Mouse (Mus musculus) embryonic facial prominence, embryonic 13.5 days (tissue): ENCODE data around the gene Shtn1. TPM values are rescaled to one million over a fixed set of nuclear protein-coding genes. Genes with fewer than 3 reads are reported as not detected.

Source experiments
- ATAC-seq: fragments of 200-750 bp; cut with Nextera tagmentation; 2 replicates; pipeline ENCODE4 v1.8.0; 2017; ENCODE audit warnings: low read depth; ENCODE audit not compliant: insufficient number of reproducible peaks, insufficient read depth, low FRiP score, low TSS enrichment
- H3K27ac ChIP-seq: fragments of 300-500 bp; sonication (generic); 2 replicates; pipeline ENCODE4 v1.5.1; 2015; ENCODE audit warnings: moderate library complexity, mild to moderate bottlenecking, inconsistent platforms
- H3K27me3 ChIP-seq: fragments of 300-500 bp; sonication (generic); 2 replicates; pipeline ENCODE4 v1.6.1; 2015; ENCODE audit warnings: mild to moderate bottlenecking, inconsistent platforms
- H3K36me3 ChIP-seq: fragments of 300-500 bp; sonication (generic); 2 replicates; pipeline ENCODE4 v1.6.1; 2015; ENCODE audit warnings: mild to moderate bottlenecking, inconsistent platforms
- H3K4me1 ChIP-seq: fragments of 300-500 bp; sonication (generic); 2 replicates; pipeline ENCODE4 v1.6.1; 2015; ENCODE audit warnings: inconsistent platforms
- H3K4me2 ChIP-seq: fragments of 300-500 bp; sonication (generic); 2 replicates; pipeline ENCODE4 v1.6.1; 2015; ENCODE audit warnings: moderate library complexity, mild to moderate bottlenecking, inconsistent platforms
- H3K4me3 ChIP-seq: fragments of 300-500 bp; sonication (generic); 2 replicates; pipeline ENCODE4 v1.5.1; 2015; ENCODE audit warnings: mild to moderate bottlenecking, inconsistent platforms
- H3K9ac ChIP-seq: fragments of 300-500 bp; sonication (generic); 2 replicates; pipeline ENCODE4 v1.6.1; 2015; ENCODE audit warnings: mild to moderate bottlenecking, inconsistent platforms
- H3K9me3 ChIP-seq: fragments of 300-500 bp; sonication (generic); 2 replicates; pipeline ENCODE4 v1.6.1; 2016; ENCODE audit warnings: inconsistent platforms
- WGBS: fragments of 180-500 bp; shearing (Covaris S2); methylation state at CpG from one replicate; pipeline ENCODE4 v1.1.7; 2015; ENCODE audit warnings: mixed read lengths; 5-methylcytosine and 5-hydroxymethylcytosine counted together
- polyA plus RNA-seq: library from polyadenylated mRNA; unstranded; fragments of >200 nt; fragmentation: Nextera tagmentation; extraction: Ambion mirVana; gene quantifications from 2 replicates; pipeline ENCODE4 v1.2.1, GENCODE M21; 2015

Gene Shtn1
- polyA plus RNA-seq, 1 experiment from 2014 or later, result 3.0 TPM

DNA sequence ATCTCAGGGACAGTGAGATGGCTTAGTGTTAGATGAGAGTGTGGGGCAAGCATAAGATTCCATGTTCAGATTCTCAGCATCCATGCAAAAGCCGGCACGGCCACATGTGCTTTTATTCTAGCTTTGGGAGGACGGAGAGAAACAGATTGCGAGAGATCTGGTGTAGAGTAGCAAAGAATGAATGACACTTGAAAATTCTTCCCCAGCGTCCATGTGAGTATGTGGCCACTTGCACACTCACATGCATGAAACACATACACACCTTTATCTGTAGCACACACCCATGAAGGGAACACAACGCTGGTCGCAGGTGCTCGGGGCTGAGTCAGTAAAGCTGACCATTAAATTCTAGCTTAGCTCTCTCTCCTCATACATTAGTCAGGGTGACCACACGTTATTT lies 24.3 kb downstream of the Shtn1 start:
- no peak overlapping the region for H3K4me2 ChIP-seq
- H3K4me1 ChIP-seq, result peaks cover 7% of the 10 kb centered on the region; the same call in 1 of the 2 replicates
- no peak for ATAC-seq
- H3K9ac ChIP-seq, result no peak overlapping the region
- no peaks in the 10 kb centered on the region for H3K9me3 ChIP-seq
- no peaks in the 10 kb centered on the region for H3K27me3 ChIP-seq
- H3K27ac ChIP-seq, result no peak overlapping the region
- no peak overlapping the region for H3K4me3 ChIP-seq
- H3K36me3 ChIP-seq, result no peaks in the 10 kb centered on the region
- 83% methylated on average over 9 of the region's 9 CpGs for WGBS

DNA sequence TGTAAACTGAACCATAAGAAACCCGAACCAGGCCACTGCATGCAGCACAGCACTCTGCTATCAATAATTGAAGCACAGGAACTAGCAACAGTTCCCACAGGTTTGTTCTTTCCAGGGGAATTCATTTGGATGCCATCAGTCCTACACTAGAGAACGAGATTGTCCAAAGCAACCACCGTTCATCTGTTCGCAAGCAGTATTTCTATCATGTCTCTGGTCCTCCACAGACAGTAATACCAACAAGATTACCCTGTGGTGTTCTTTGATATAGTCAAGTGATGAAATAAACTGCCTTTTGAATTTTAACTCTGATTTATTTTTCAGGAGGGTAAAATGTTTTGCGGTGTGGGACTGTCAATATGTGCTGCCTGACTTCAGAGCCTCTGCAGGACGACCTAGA lies 27.0 kb downstream of the Shtn1 start:
- Histone ChIP-seq H3K27ac (no peak overlapping the region), H3K4me2 (no peak overlapping the region), H3K36me3 (no peaks in the 10 kb centered on the region), H3K27me3 (no peaks in the 10 kb centered on the region), H3K9me3 (no peaks in the 10 kb centered on the region), H3K4me1 (peaks cover 7% of the 10 kb centered on the region; the same call in 1 of the 2 replicates), H3K4me3 (no peak overlapping the region), H3K9ac (no peak overlapping the region)
- no peak for ATAC-seq
- 76% methylated on average over 6 of the region's 6 CpGs for WGBS

DNA sequence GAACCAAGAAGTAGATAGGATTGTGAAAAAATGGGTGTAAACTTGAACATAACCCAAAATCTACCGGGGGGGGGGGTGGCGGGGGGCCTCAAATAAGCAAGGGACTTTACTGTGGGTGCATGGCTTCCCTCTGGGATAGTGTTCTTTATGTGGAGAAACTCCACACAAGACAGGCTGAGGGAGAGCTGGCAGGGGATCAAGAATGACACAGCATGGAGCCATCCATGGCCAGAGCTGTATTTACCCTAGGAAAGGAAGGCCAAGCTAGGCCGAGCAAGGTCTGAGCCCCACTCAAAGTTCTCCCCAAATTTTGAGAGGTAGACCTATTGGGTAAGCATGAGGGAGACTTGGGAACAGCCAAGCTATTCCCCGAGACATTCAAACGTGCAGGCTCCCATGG lies 28.4 kb downstream of the Shtn1 start:
- WGBS, result 82% methylated on average over 5 of the region's 5 CpGs

DNA sequence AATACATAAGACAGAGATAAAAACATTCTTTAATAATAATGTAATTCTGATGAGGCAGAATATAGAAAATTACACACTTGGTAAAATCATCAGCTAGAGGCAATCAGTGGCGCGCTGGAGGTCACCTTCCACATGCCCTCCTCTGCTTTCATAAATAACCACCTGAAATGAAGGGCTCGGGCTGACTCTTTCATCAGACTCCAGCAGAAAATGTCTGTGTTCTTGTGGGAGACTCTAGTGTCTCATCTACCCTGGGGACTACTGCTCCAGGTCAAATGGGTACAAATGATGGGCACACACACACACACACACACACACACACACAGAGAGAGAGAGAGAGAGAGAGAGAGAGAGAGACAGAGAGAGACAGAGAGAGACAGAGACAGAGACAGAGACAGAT lies 34.8 kb downstream of the Shtn1 start:
- H3K36me3 ChIP-seq, result no peaks in the 10 kb centered on the region
- ATAC-seq, result no peak
- H3K4me3 ChIP-seq, result no peak overlapping the region
- no peaks in the 10 kb centered on the region for H3K4me1 ChIP-seq
- no peaks in the 10 kb centered on the region for H3K9me3 ChIP-seq
- H3K27ac ChIP-seq, result no peak overlapping the region
- no peak overlapping the region for H3K9ac ChIP-seq
- no peak overlapping the region for H3K4me2 ChIP-seq
- WGBS, result 82% methylated on average over 3 of the region's 3 CpGs
- H3K27me3 ChIP-seq, result no peaks in the 10 kb centered on the region

More for the DNA sequence above, 28.4 kb downstream of the Shtn1 start:
- H3K27me3 ChIP-seq, result no peaks in the 10 kb centered on the region
- H3K27ac ChIP-seq, result no peak overlapping the region
- H3K4me2 ChIP-seq, result no peak overlapping the region
- ATAC-seq, result no peak
- peaks cover under 1% of the 10 kb centered on the region; the same call in 1 of the 2 replicates for H3K4me1 ChIP-seq
- no peaks in the 10 kb centered on the region for H3K36me3 ChIP-seq
- H3K9ac ChIP-seq, result no peak overlapping the region
- no peaks in the 10 kb centered on the region for H3K9me3 ChIP-seq
- H3K4me3 ChIP-seq, result no peak overlapping the region

DNA sequence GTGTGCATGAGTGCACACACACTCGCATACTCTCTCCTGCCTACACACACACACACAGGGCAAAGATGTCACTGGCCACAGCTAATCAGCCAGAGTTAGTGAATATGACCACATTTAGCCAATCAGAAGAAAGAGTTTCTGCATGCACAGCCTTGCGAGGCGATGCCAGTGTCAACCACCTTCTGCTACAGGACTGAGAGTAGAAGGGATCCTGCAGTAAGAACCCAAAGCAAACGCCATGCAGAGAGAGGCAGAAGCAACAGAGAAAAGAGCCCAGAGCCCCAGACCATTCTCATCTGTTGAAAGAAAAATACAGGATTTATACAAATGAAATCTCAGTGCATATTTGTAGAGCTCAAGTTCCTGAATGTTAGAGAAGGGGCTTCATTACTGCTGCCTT lies 37.1 kb downstream of the Shtn1 start:
- Histone ChIP-seq H3K27ac (no peak overlapping the region), H3K36me3 (no peaks in the 10 kb centered on the region), H3K4me1 (no peaks in the 10 kb centered on the region), H3K4me3 (no peak overlapping the region), H3K27me3 (no peaks in the 10 kb centered on the region), H3K4me2 (no peak overlapping the region), H3K9me3 (no peaks in the 10 kb centered on the region), H3K9ac (no peak overlapping the region)
- 88% methylated on average over 4 of the region's 4 CpGs for WGBS
- no peak for ATAC-seq

DNA sequence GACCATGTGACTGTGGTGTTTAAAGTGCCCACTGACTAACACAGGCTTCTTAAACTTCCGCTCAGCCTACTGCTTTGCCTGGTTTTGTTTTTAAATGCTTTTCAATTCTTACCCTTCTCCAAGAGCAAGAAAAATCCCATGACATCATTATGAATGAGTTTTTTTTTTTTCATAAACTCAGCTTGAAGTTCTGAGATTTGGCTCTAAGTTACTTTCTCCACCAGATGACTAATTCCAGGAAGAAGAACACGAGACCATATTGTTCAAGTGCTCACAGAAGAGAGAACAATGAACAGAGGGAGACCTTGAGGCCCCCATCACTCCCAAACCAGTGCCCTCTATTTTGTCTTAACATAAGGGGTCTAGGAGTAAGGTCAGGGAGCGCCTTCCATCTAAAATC lies 39.1 kb downstream of the Shtn1 start:
- Histone ChIP-seq H3K9me3 (no peaks in the 10 kb centered on the region), H3K4me3 (no peak overlapping the region), H3K9ac (no peak overlapping the region), H3K27ac (no peak overlapping the region), H3K4me2 (no peak overlapping the region), H3K27me3 (no peaks in the 10 kb centered on the region), H3K36me3 (no peaks in the 10 kb centered on the region), H3K4me1 (no peaks in the 10 kb centered on the region)
- WGBS, result 68% methylated on average over 3 of the region's 3 CpGs
- ATAC-seq, result no peak

DNA sequence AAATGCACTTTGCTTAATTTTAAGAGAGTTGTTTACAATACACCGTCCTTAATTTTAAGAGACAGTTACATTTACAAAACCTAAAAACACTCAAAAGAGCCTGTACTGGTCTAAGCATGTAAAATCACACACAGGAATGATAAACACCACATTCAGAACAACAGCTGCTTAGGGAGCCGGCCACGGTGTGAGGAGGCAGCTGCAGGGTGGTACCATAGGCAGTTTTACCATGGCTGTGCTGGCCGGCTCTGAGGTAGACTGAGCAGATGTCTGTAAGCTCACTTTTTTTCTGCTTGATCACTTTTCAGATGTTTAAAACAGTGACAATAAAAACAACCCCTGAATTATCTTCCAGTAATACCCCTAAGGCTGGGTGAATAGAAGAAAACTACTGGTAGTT lies 42.7 kb downstream of the Shtn1 start:
- ATAC-seq, result no peak
- H3K4me2 ChIP-seq, result no peak overlapping the region
- H3K27me3 ChIP-seq, result no peaks in the 10 kb centered on the region
- H3K4me1 ChIP-seq, result no peaks in the 10 kb centered on the region
- no peak overlapping the region for H3K9ac ChIP-seq
- no peak overlapping the region for H3K4me3 ChIP-seq
- no peaks in the 10 kb centered on the region for H3K9me3 ChIP-seq
- H3K36me3 ChIP-seq, result no peaks in the 10 kb centered on the region
- no peak overlapping the region for H3K27ac ChIP-seq
- whole genome bisulfite sequencing, result 63% methylated on average over 4 of the region's 4 CpGs

DNA sequence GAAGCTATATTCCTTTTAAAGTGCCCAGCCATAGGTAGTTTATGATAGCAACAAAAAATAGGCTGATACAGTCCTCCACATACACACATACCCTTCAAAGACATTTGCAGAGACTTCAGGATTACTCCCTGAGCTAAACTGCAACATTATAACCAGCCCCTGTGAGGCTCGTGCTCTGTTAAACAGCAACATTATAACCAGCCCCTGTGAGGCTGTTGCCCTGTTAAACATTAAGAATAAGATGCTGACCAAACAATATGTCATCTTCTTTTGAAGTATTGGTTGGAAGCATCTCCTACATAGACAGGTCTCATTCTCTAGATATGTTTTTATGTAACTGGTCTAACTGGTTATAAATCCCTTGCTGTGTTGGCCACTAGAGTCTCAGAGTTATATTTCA lies 45.7 kb downstream of the Shtn1 start:
- no peaks in the 10 kb centered on the region for H3K9me3 ChIP-seq
- no peak overlapping the region for H3K4me2 ChIP-seq
- WGBS, result 76% methylated on average over 1 of the region's 1 CpGs
- H3K27me3 ChIP-seq, result no peaks in the 10 kb centered on the region
- H3K9ac ChIP-seq, result no peak overlapping the region
- no peak for ATAC-seq
- no peaks in the 10 kb centered on the region for H3K4me1 ChIP-seq
- H3K4me3 ChIP-seq, result no peak overlapping the region
- no peaks in the 10 kb centered on the region for H3K36me3 ChIP-seq
- H3K27ac ChIP-seq, result no peak overlapping the region

DNA sequence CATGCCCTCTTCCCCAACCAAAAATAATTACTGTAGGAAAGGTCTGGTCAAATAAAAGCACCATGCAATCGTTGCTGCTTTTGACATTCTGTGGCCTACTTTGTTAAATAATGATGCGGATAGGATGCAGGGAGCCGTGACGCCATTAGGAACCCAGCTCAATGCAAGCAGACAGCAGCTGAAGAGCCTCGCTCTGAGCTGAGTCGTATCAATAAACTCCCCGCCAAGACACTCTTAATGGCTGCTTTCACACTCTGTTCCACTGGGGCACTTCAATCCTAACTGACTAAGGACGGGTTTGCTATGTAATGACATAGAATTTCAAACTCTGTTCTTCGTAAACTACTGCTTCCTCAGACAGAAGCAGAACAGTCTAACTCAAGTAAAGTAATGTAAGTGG lies 46.9 kb downstream of the Shtn1 start:
- ATAC-seq, result no peak
- WGBS, result 83% methylated on average over 9 of the region's 9 CpGs

DNA sequence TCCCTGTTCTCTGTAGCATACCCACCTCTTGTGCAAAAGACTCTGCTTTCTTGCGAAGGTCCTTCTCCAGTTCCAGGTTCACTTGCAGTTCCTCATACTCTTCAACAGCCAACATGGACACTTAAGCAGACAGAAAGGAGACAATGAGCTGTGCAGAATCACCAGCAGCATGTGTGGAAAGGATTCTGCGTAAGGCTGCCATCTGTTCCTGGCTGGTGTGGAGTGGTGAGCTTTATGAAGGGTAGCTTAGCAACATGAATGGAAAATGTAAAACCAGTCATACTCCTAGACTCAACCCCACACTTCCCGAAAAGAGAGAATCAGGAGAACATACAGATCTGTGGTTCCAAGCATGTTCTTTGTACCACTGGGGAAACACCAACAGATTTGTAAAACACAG lies 47.8 kb downstream of the Shtn1 start:
- Histone ChIP-seq H3K9me3 (no peaks in the 10 kb centered on the region), H3K27ac (no peak overlapping the region), H3K27me3 (no peaks in the 10 kb centered on the region), H3K9ac (no peak overlapping the region), H3K4me2 (no peak overlapping the region), H3K36me3 (no peaks in the 10 kb centered on the region), H3K4me1 (no peaks in the 10 kb centered on the region), H3K4me3 (no peak overlapping the region)
- ATAC-seq, result no peak
- WGBS, result 82% methylated on average over 3 of the region's 3 CpGs

More for the DNA sequence above, 46.9 kb downstream of the Shtn1 start:
- no peak overlapping the region for H3K9ac ChIP-seq
- H3K9me3 ChIP-seq, result no peaks in the 10 kb centered on the region
- H3K4me2 ChIP-seq, result no peak overlapping the region
- H3K36me3 ChIP-seq, result no peaks in the 10 kb centered on the region
- H3K4me1 ChIP-seq, result no peaks in the 10 kb centered on the region
- H3K27me3 ChIP-seq, result no peaks in the 10 kb centered on the region
- no peak overlapping the region for H3K4me3 ChIP-seq
- H3K27ac ChIP-seq, result no peak overlapping the region

DNA sequence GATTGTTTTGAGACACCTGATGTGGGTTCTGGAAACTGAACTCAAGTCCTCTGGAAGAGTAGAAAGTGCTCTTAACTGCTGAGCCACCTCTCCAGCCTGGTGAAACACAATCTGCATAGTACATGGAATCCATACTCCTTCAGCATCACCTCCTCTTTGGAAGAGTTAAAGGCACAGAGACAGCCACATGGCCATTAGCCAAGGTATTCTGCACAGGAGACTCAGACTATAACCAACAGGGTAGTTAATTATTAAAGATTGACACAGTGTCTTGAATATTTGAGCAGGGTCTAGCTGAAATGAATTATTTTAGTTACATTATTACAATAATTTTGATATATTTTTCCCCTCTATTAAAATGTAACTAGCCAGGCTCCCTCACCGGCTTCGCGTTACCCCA lies 52.0 kb downstream of the Shtn1 start:
- no peak overlapping the region for H3K9ac ChIP-seq
- no peak for ATAC-seq
- H3K9me3 ChIP-seq, result 0 out of 2 replicates have a peak, but pooled peaks cover 4% of the 10 kb centered on the region
- H3K36me3 ChIP-seq, result no peaks in the 10 kb centered on the region
- WGBS, result 89% methylated on average over 3 of the region's 3 CpGs
- H3K4me2 ChIP-seq, result no peak overlapping the region
- no peaks in the 10 kb centered on the region for H3K4me1 ChIP-seq
- no peak overlapping the region for H3K27ac ChIP-seq
- no peaks in the 10 kb centered on the region for H3K27me3 ChIP-seq
- H3K4me3 ChIP-seq, result no peak overlapping the region

DNA sequence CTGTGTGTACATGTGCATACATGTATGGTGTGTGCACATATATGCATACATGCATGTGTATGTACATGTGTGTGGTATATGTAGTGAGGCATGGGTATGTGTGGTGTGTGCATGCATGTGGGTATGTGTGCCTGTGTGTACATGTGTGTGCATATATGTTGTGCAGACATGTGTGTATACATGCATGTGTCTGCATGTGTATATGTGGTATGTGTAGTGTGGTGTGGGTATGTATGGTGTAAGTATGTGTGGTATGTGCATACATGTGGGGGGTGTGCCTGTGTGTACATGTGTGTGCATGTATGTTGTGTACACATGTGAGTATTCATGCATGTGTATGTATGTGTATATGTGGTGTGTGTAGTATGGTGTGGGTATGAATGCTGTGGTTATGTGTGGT lies 54.3 kb downstream of the Shtn1 start:
- no peaks in the 10 kb centered on the region for H3K36me3 ChIP-seq
- 0 out of 2 replicates have a peak, but pooled peaks cover 4% of the 10 kb centered on the region for H3K9me3 ChIP-seq
- H3K4me3 ChIP-seq, result no peak overlapping the region
- ATAC-seq, result no peak
- H3K4me1 ChIP-seq, result no peaks in the 10 kb centered on the region
- H3K4me2 ChIP-seq, result no peak overlapping the region
- no peaks in the 10 kb centered on the region for H3K27me3 ChIP-seq
- H3K9ac ChIP-seq, result no peak overlapping the region
- no peak overlapping the region for H3K27ac ChIP-seq

DNA sequence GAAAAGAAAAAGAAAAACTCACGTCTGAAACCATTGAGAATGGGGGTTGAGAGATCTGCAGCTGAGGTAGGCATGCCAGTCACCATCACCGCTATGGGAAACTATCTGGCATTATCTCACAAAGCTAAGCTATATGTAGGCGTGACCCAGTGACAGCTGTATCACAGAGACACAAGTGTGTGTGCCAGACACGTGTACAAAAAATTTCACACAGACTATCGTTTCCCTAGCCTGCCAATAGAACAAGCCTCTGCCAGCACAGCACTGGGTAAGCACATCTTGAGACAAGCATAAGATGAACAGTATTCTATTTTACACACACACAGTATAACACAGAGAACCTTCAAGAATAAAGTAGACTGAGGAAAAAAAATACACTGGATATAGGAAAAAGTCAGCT lies 65.1 kb downstream of the Shtn1 start:
- 77% methylated on average over 5 of the region's 5 CpGs for WGBS
- no peaks in the 10 kb centered on the region for H3K4me1 ChIP-seq
- H3K4me2 ChIP-seq, result no peak overlapping the region
- H3K27me3 ChIP-seq, result no peaks in the 10 kb centered on the region
- no peaks in the 10 kb centered on the region for H3K9me3 ChIP-seq
- no peak overlapping the region for H3K4me3 ChIP-seq
- H3K36me3 ChIP-seq, result no peaks in the 10 kb centered on the region
- no peak for ATAC-seq
- H3K9ac ChIP-seq, result no peak overlapping the region
- no peak overlapping the region for H3K27ac ChIP-seq
